Mouse (Mus musculus): ENCODE data around the gene Bap1. TPM values are rescaled to one million over a fixed set of nuclear protein-coding genes. Genes with fewer than 3 reads are reported as not detected.

Gene Bap1
- polyA plus RNA-seq, 1 experiment, result 48.3 TPM

- DNase-seq, result no peak
- Histone ChIP-seq H3K4me3 (replicated peaks; ENCODE audit: extremely low read depth, low read depth, low read length) (no peak overlapping the region), H3K4me1 (ENCODE audit: control insufficient read depth, insufficient read depth, low read length) (no peaks in the 10 kb centered on the region; the same call in 1 of the 2 replicates)
- TF ChIP-seq POLR2A (IDR thresholded peaks at IDR 0.05; ENCODE audit: borderline replicate concordance, extremely low read depth, low read depth, low read length) (no peak), CTCF (IDR thresholded peaks at IDR 0.05; ENCODE audit: insufficient read depth, low read length) (no peak)
- WGBS, result 94% methylated on average over 6 of the region's 6 CpGs
These were observed 19.9 kb downstream of the Bap1 start for GRCm38 (mm10) chr14:31271121-31271520.

GRCm38 (mm10) chr14:31272164-31272563, 20.9 kb downstream of the Bap1 start:
- 21% methylated on average over 7 of the region's 7 CpGs for WGBS
- TF ChIP-seq POLR2A (IDR thresholded peaks at IDR 0.05; ENCODE audit: borderline replicate concordance, extremely low read depth, low read depth, low read length) (no peak), CTCF (IDR thresholded peaks at IDR 0.05; ENCODE audit: insufficient read depth, low read length) (peak; percentile 95)
- peak; percentile 74 for DNase-seq
- no peak overlapping the region for H3K4me3 ChIP-seq (replicated peaks; ENCODE audit: extremely low read depth, low read depth, low read length)
- H3K4me1 ChIP-seq (ENCODE audit: control insufficient read depth, insufficient read depth, low read length), result no peaks in the 10 kb centered on the region; the same call in 1 of the 2 replicates

GRCm38 (mm10) chr14:31285728-31286127, 34.5 kb downstream of the Bap1 start:
- no peaks in the 10 kb centered on the region for H3K4me1 ChIP-seq (ENCODE audit: control insufficient read depth, insufficient read depth, low read length)
- no peak overlapping the region for H3K4me3 ChIP-seq (replicated peaks; ENCODE audit: extremely low read depth, low read depth, low read length)
- DNase-seq, result no peak
- no peak for TF ChIP-seq POLR2A (IDR thresholded peaks at IDR 0.05; ENCODE audit: borderline replicate concordance, extremely low read depth, low read depth, low read length)
- no peak for TF ChIP-seq CTCF (IDR thresholded peaks at IDR 0.05; ENCODE audit: insufficient read depth, low read length)
- 73% methylated on average over 8 of the region's 8 CpGs for WGBS

Other genes starting within 250 kb of the Bap1 start
- gene Spcs1, start 249.8 kb upstream of the Bap1 start, polyA plus RNA-seq (2012; rRNA removed), result 92.6 and 173 TPM in 2 replicates
- 12.8 and 14.7 TPM in 2 replicates for gene Pbrm1, start 232.3 kb upstream of the Bap1 start, polyA plus RNA-seq (2012; rRNA removed)
- 7.9 and 13.2 TPM in 2 replicates for gene Gnl3, start 232.3 kb upstream of the Bap1 start, polyA plus RNA-seq (2012; rRNA removed)
- gene Smim4, start 122.5 kb upstream of the Bap1 start, polyA plus RNA-seq (2012; rRNA removed), result 58.1 and 70.0 TPM in 2 replicates
- 147 and 266 TPM in 2 replicates for gene Nt5dc2, start 120.4 kb upstream of the Bap1 start, polyA plus RNA-seq (2012; rRNA removed)
- gene Stab1, start 82.8 kb upstream of the Bap1 start, polyA plus RNA-seq (2012; rRNA removed), result 114 and 136 TPM in 2 replicates
- gene Tnnc1, start 43.1 kb upstream of the Bap1 start, polyA plus RNA-seq (2012; rRNA removed), result 25.4 and 32.2 TPM in 2 replicates
- 412 and 458 TPM in 2 replicates for gene Nisch, start 34.5 kb upstream of the Bap1 start, polyA plus RNA-seq (2012; rRNA removed)
- 95.9 and 109 TPM in 2 replicates for gene Sema3g, start 33.6 kb upstream of the Bap1 start, polyA plus RNA-seq (2012; rRNA removed)
- 4.8 and 5.4 TPM in 2 replicates for gene Phf7, start 133 bp upstream of the Bap1 start, polyA plus RNA-seq (2012; rRNA removed)
- gene Dnah1, start 72.4 kb downstream of the Bap1 start, polyA plus RNA-seq (2012; rRNA removed), result 3.9 and 5.5 TPM in 2 replicates
- 11.0 and 12.2 TPM in 2 replicates for gene Capn7, start 85.2 kb downstream of the Bap1 start, polyA plus RNA-seq (2012; rRNA removed)
- 40.9 and 50.1 TPM in 2 replicates for gene Sh3bp5, start 184.6 kb downstream of the Bap1 start, polyA plus RNA-seq (2012; rRNA removed)
- gene Eaf1, start 242.9 kb downstream of the Bap1 start, polyA plus RNA-seq (2012; rRNA removed), result 38.1 and 48.4 TPM in 2 replicates
- 5.4 and 10.2 TPM in 2 replicates for gene Mettl6, start 243.6 kb downstream of the Bap1 start, polyA plus RNA-seq (2012; rRNA removed)